Mouse (Mus musculus) liver, embryonic 11.5 days (tissue): ENCODE data around the gene Hsd17b1. TPM values are rescaled to one million over a fixed set of nuclear protein-coding genes. Genes with fewer than 3 reads are reported as not detected.

Source experiments
- ATAC-seq: fragments of 200-750 bp; cut with Nextera tagmentation; replicated peaks from 2 replicates; pipeline ENCODE4 v1.8.0; 2017; ENCODE audit warnings: moderate number of reproducible peaks, mild to moderate bottlenecking, moderate TSS enrichment, moderate library complexity; ENCODE audit not compliant: low FRiP score
- DNase-seq: peaks from one replicate; pipeline ENCODE4 v3.0.0-alpha.2; 2017; ENCODE audit warnings: low spot score
- H3K27ac ChIP-seq: fragments of 300-500 bp; sonication (generic); 2 replicates; pipeline ENCODE4 v1.5.1; 2014; ENCODE audit warnings: mild to moderate bottlenecking, low read depth, low read length, control low read depth
- H3K27me3 ChIP-seq: fragments of 300-500 bp; sonication (generic); replicated peaks from 2 replicates; pipeline ENCODE4 v1.6.1; 2014; ENCODE audit warnings: low read length, mixed read lengths; ENCODE audit not compliant: control insufficient read depth, insufficient read depth
- H3K36me3 ChIP-seq: fragments of 300-500 bp; sonication (generic); 2 replicates; pipeline ENCODE4 v1.6.1; 2014; ENCODE audit warnings: mild to moderate bottlenecking, low read length, moderate library complexity, mixed read lengths; ENCODE audit not compliant: control insufficient read depth, insufficient read depth
- H3K4me1 ChIP-seq: fragments of 300-500 bp; sonication (generic); replicated peaks from 2 replicates; pipeline ENCODE4 v1.6.1; 2014; ENCODE audit warnings: low read length, mixed read lengths; ENCODE audit not compliant: control insufficient read depth, insufficient read depth
- H3K4me2 ChIP-seq: fragments of 300-500 bp; sonication (generic); 2 replicates; pipeline ENCODE4 v1.6.1; 2014; ENCODE audit warnings: mild to moderate bottlenecking, control low read depth, moderate library complexity
- H3K4me3 ChIP-seq: fragments of 300-500 bp; sonication (generic); 2 replicates; pipeline ENCODE4 v1.5.1; 2014; ENCODE audit warnings: low read depth, low read length, control low read depth
- H3K9ac ChIP-seq: fragments of 300-500 bp; sonication (generic); 2 replicates; pipeline ENCODE4 v1.6.1; 2014; ENCODE audit warnings: low read depth, low read length, control low read depth
- H3K9me3 ChIP-seq: fragments of 300-500 bp; sonication (generic); 2 replicates; pipeline ENCODE4 v1.6.1; 2016; ENCODE audit warnings: low read length, inconsistent platforms, mixed read lengths; ENCODE audit not compliant: control insufficient read depth
- WGBS: fragments of 180-500 bp; shearing (Covaris S2); extraction: QIAGEN DNeasy Blood & Tissue Kit; methylation state at CpG from one replicate; pipeline ENCODE4 v1.1.7; 2014; 5-methylcytosine and 5-hydroxymethylcytosine counted together
- polyA plus RNA-seq: library from polyadenylated mRNA; unstranded; fragments of >200 nt; fragmentation: Nextera tagmentation; extraction: Ambion mirVana; gene quantifications from 2 replicates; pipeline ENCODE4 v1.2.1, GENCODE M21; 2014

The Hsd17b1 gene
- polyA plus RNA-seq, 1 experiment from 2014 or later, result 0.12 TPM

DNA sequence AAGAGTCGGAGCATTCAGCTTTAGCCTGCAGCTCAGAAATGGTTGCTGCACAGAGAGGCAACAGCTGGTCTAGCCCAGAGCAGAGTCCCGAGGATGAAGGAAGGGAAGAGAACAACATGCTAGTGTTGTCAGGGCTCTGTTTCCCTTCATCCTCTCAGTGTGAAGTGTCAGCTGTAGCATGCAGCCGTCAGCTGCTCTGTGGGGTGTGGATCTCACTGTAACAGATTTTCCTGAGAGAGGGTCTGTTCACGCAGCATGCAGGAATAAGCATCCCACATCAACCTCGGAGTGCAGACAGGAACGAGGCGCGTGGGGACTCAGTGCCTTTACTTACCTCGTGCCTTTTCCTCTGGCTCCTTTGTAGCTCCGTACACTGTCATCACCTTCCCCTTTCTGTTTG, 40.4 kb upstream of the Hsd17b1 start:
- 91% methylated on average over 10 of the region's 10 CpGs for WGBS
- no peak overlapping the region for H3K4me3 ChIP-seq
- DNase-seq (no peak), ATAC-seq (no peak)
- H3K4me2 ChIP-seq, result no peak overlapping the region
- no peaks in the 10 kb centered on the region for H3K27me3 ChIP-seq
- H3K4me1 ChIP-seq, result no peaks in the 10 kb centered on the region
- no peak overlapping the region for H3K9ac ChIP-seq
- no peaks in the 10 kb centered on the region for H3K9me3 ChIP-seq
- H3K36me3 ChIP-seq, result peaks cover 53% of the 10 kb centered on the region
- no peak overlapping the region for H3K27ac ChIP-seq

GRCm38 (mm10) chr11:101045826-101046225, 32.4 kb upstream of the Hsd17b1 start:
- no peak overlapping the region for H3K9ac ChIP-seq
- no peaks in the 10 kb centered on the region for H3K27me3 ChIP-seq
- WGBS, result 94% methylated on average over 4 of the region's 4 CpGs
- H3K36me3 ChIP-seq, result peaks cover 47% of the 10 kb centered on the region
- H3K4me3 ChIP-seq, result no peak overlapping the region
- H3K27ac ChIP-seq, result no peak overlapping the region
- ATAC-seq (no peak), DNase-seq (no peak)
- H3K9me3 ChIP-seq, result no peaks in the 10 kb centered on the region
- H3K4me1 ChIP-seq, result peaks cover 5% of the 10 kb centered on the region; the same call in 1 of the 2 replicates
- H3K4me2 ChIP-seq, result no peak overlapping the region

DNA sequence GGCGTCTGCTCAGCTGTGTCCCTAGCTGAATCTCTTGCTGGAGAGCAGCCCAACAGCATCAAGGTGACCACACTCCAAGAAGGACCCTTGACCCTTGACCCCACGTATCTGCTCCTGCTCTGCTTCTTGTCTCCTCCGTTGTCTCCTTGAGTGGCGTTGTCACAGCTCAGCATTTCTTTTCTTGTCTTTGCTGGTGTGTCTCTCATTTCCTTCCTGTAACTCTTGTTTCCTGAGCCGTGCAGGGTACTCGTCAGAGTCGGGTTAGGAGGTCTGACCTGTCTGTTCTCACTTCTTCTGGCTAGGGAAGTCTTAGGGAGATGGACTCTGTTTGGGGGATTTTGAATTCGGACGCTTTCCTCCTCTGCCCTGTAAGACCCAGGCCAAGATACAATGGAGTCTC, 31.8 kb upstream of the Hsd17b1 start:
- H3K4me1 ChIP-seq, result peaks cover 5% of the 10 kb centered on the region; the same call in 1 of the 2 replicates
- DNase-seq (no peak), ATAC-seq (no peak)
- H3K9me3 ChIP-seq, result no peaks in the 10 kb centered on the region
- H3K27me3 ChIP-seq, result no peaks in the 10 kb centered on the region
- peaks cover 50% of the 10 kb centered on the region for H3K36me3 ChIP-seq
- no peak overlapping the region for H3K9ac ChIP-seq
- H3K4me3 ChIP-seq, result no peak overlapping the region
- WGBS, result 44% methylated on average over 9 of the region's 9 CpGs
- no peak overlapping the region for H3K4me2 ChIP-seq
- no peak overlapping the region; the same call in 1 of the 2 replicates for H3K27ac ChIP-seq

- no peak overlapping the region for H3K9ac ChIP-seq
- ATAC-seq (no peak), DNase-seq (no peak)
- H3K4me1 ChIP-seq, result peaks cover 5% of the 10 kb centered on the region; the same call in 1 of the 2 replicates
- peaks cover 44% of the 10 kb centered on the region for H3K36me3 ChIP-seq
- 63% methylated on average over 3 of the region's 3 CpGs for WGBS
- no peaks in the 10 kb centered on the region for H3K9me3 ChIP-seq
- no peak overlapping the region for H3K4me2 ChIP-seq
- no peaks in the 10 kb centered on the region for H3K27me3 ChIP-seq
- H3K27ac ChIP-seq, result no peak overlapping the region
- no peak overlapping the region for H3K4me3 ChIP-seq
Observed at GRCm38 (mm10) chr11:101047502-101047901, 30.7 kb upstream of the Hsd17b1 start.

DNA sequence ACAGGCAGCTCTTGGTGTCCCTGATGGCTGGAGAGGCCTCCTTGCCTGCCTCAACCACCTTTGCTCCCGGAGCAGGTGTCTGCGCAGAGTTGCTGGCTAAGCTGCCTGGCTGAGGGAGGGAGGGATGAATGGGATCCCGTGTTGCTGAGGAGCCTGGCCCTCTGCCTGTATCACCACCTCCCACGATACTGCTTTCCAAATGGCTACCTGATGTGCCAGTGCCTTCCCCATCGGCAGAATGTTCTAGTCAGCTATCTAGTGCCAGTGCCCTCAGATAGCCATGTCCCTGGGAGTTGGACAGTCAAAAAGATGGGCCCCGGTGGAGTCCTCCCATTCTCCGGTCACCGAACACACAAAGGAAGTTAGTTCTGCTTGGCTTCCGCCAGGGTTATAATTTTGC, 27.9 kb upstream of the Hsd17b1 start:
- Histone ChIP-seq H3K27ac (no peak overlapping the region), H3K4me1 (peaks cover 5% of the 10 kb centered on the region), H3K9ac (no peak overlapping the region), H3K36me3 (peaks cover 35% of the 10 kb centered on the region), H3K9me3 (no peaks in the 10 kb centered on the region), H3K27me3 (no peaks in the 10 kb centered on the region), H3K4me3 (no peak overlapping the region), H3K4me2 (no peak overlapping the region)
- no peak for ATAC-seq
- 92% methylated on average over 9 of the region's 9 CpGs for WGBS
- DNase-seq, result no peak

DNA sequence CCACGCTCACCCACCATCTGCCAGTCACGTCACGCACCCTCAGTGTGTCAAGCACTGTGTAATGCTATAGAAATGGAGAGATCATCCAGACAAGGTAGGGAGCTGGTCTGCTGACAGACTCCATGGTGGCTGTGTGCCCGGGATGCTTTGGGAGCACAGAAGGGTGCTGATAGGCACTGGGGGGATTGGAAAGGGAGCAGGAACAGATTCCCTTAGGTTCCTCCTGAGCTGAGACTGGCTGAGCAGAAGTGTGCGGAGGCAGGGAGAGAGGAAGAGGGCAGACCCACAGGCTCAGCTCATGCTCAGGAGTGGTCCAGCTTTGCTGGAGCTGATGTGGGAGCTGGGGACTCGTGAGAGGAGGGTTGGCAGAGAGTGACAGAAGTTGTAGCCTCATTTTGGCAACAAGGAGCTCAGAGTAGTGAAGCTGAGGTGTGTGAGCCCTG, 27.1 kb upstream of the Hsd17b1 start:
- H3K9ac ChIP-seq, result no peak overlapping the region
- H3K36me3 ChIP-seq, result peaks cover 34% of the 10 kb centered on the region
- no peak overlapping the region for H3K27ac ChIP-seq
- DNase-seq, result no peak
- no peak overlapping the region for H3K4me2 ChIP-seq
- no peak overlapping the region for H3K4me3 ChIP-seq
- 84% methylated on average over 6 of the region's 6 CpGs for WGBS
- ATAC-seq, result no peak
- H3K4me1 ChIP-seq, result peaks cover 8% of the 10 kb centered on the region
- no peaks in the 10 kb centered on the region for H3K27me3 ChIP-seq
- H3K9me3 ChIP-seq, result no peaks in the 10 kb centered on the region

- H3K4me2 ChIP-seq, result no peak overlapping the region
- ATAC-seq (no peak), DNase-seq (no peak)
- H3K4me1 ChIP-seq, result peaks cover 7% of the 10 kb centered on the region
- H3K9ac ChIP-seq, result no peak overlapping the region
- H3K4me3 ChIP-seq, result no peak overlapping the region
- H3K36me3 ChIP-seq, result peaks cover 33% of the 10 kb centered on the region
- 90% methylated on average over 8 of the region's 8 CpGs for WGBS
- H3K27me3 ChIP-seq, result no peaks in the 10 kb centered on the region
- no peaks in the 10 kb centered on the region for H3K9me3 ChIP-seq
- no peak overlapping the region for H3K27ac ChIP-seq
Observed at GRCm38 (mm10) chr11:101051617-101052016, 26.6 kb upstream of the Hsd17b1 start.

DNA sequence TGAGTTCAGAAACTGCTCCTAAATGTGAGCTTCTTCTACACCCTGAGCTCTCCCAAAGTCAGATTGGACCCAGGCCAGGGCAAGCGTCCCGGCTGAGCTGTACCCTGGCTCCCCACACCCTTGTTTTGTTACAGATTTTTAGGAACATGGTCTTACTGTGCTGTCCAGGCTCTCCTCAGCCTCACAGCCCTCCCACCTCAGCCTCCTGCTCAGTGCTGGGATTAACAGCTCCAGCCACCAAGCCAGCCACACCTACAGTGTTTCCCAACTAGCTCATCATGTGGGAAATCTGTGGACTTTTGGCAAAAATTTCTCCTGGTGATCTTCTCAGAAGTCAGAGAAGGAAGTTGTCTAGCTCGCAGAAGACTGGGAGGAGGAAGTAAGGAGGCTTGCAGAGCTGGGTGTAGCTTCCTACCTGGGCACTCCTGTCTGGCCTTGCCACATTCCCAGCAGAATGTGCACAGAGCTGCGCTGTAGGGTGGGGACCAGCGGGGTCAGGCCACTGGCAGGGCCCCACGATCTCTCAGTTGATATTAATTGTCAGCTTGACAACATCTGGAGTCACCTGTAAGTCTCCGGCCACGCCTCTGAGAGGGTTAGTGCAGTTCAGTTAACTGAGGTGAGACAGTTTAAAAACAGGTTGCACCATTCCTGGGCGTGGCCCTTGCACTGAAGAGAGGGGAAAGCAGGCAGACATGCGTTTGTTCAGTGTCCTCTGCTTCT, 25.3 kb upstream of the Hsd17b1 start:
- Histone ChIP-seq H3K9ac (no peak overlapping the region), H3K4me1 (peaks cover 14% of the 10 kb centered on the region), H3K27ac (no peak overlapping the region), H3K4me3 (no peak overlapping the region), H3K36me3 (peaks cover 37% of the 10 kb centered on the region), H3K4me2 (no peak overlapping the region), H3K27me3 (no peaks in the 10 kb centered on the region), H3K9me3 (no peaks in the 10 kb centered on the region)
- 88% methylated on average over 10 of the region's 10 CpGs for WGBS
- ATAC-seq (no peak), DNase-seq (no peak)

DNA sequence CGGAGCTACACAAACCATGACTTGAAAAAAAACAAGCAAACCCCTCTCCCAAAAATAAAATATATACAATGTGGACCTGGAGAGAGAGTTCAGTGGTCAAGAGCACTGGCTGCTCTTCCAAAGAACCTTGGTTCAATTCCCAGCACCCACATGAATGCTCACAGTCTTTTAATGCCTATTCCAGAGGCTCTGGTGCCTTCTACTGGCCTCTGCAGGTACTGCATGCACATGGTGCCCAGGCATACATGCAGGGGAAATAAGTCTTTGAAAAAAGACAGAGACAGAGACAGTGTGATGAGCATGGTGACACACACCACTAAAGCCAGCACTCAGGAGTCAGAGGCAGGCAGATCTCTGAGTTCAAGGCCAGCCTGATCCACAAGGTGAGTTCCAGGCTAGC, 24.2 kb upstream of the Hsd17b1 start:
- no peak for ATAC-seq
- no peak for DNase-seq
- Histone ChIP-seq H3K27ac (no peak overlapping the region), H3K27me3 (no peaks in the 10 kb centered on the region), H3K9ac (no peak overlapping the region), H3K4me3 (no peak overlapping the region), H3K36me3 (peaks cover 33% of the 10 kb centered on the region), H3K4me1 (peaks cover 22% of the 10 kb centered on the region), H3K4me2 (no peak overlapping the region), H3K9me3 (no peaks in the 10 kb centered on the region)
- 97% methylated on average over 1 of the region's 1 CpGs for WGBS
